Mouse (Mus musculus): ENCODE measurements at regions not wholly inside any gene's neighbourhood (a gene's known extent, or its start where the extent isn't known, plus 50 kb on each side); places are given as distances from the start of the nearest gene placed in this dataset.

DNA sequence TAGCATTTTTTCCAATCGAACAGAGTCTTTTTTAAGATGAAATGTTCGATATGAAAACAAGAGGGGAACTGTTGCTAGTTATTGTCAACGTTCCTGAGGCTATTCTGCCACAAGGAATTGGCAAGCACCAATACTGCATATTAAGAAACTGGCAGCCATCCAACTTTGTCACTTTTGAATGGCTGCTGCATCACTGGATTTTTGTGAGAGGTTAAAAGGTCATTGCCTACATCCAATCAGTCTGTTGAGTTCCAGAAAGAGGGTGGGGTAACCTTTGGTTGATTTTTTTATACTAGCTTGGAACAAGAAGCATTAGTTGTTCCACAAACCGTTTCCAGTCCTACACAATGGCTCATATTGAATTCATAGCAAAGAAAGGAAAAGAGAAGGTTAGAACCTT lies 309.0 kb upstream of the Cdh19 start:
- TF ChIP-seq HCFC1 (IDR thresholded peaks at IDR 0.05; ENCODE audit: borderline replicate concordance, insufficient read depth, low read length) (no peak), CHD2 (IDR thresholded peaks at IDR 0.05; ENCODE audit: low read depth, low read length) (no peak), MAFK (IDR thresholded peaks at IDR 0.05; ENCODE audit: insufficient read depth, low read depth, low read length) (no peak), ZC3H11A (IDR thresholded peaks at IDR 0.05; ENCODE audit: borderline replicate concordance, low read depth, low read length) (no peak), ZNF384 (IDR thresholded peaks at IDR 0.05; ENCODE audit: low read depth, low read length) (no peak)
